Mouse (Mus musculus) testis, postnatal 10 days (tissue): ENCODE data around the gene Clgn.
A peak's percentile ranks its signal among the peaks of the same experiment; 100 is the strongest.
"Not testable (repeated sequence)": the region's sequence is repeated elsewhere in the genome, so short reads cannot be mapped to it uniquely, and the experiment has no call there.

Source experiments
- DNase-seq: peaks from one replicate; pipeline ENCODE4 v3.0.0; 2021; ENCODE audit warnings: low spot score

The Clgn gene

GRCm38 (mm10) chr8:83423032-83423825 lies 33.6 kb downstream of the Clgn start:
- DNase-seq = no peak

DNA sequence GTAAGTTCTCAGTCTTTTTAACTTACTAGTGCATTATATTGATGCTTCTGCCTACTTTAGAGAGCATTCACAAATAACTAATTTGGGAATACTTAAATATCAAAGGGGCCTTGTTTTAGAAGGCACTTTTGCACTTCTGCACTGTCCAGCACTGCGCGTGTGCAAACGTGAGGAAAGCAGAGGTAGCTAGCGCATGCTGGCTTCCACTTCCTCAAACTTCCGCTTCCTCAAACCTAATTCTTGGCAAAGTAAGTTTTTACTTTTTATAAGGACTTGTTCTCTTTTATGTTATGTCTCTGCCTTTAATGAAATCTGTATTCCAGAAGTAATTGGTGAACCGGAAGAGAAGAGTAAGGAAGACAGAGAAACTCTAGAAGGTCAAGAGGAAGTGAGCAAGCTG lies 35.5 kb downstream of the Clgn start:
- DNase-seq = no peak

DNA sequence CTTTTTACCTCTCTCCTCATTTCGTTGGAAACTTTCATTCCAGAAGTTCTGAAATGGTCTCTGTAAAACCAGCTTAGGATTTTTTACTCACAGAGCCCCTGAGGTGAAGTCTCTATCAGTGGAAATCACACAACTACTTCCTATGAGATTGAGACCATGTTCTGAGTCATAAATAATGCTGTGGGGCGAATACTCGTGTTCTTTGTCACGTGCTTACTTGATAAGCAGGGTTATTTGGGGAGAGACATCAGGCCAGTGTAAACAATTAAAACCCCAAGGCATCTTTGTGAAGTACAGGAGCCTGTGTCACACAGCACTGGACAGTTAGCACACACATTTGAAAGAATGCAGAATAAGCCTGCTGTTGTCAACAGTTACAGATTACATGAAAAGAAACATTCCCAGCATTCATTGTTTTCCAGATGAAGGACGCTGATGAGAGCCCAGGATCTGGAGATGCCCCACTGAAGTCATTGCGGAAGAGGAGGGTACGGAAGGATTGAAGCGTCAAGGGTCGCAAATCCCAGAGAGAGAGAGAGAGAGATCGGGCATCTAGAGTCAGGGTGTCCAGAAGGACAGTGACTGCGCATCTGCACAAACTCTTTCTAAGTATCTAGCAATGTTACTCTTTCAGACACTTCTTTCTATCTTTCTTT lies 36.6 kb downstream of the Clgn start:
- DNase-seq = no peak

DNA sequence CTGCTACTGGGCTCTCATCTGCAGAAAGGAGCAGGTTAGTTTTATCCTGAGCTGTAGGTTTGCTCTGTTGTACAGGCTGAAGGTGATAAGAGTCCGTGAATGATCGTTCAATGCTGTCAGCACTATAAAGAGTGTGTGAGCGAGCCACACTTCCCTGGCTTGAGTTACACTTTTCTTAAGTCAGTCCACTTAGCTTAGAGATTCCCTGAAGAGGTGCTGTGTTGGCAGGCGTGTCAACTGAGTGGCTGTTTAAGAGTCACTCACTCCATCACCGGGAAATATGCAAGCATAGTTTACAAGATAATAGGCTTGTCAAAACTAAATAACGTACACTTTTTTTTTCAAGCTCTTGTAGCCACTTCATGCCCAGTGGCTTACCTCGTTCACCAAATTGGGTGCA lies 37.3 kb downstream of the Clgn start:
- no peak for DNase-seq

DNA sequence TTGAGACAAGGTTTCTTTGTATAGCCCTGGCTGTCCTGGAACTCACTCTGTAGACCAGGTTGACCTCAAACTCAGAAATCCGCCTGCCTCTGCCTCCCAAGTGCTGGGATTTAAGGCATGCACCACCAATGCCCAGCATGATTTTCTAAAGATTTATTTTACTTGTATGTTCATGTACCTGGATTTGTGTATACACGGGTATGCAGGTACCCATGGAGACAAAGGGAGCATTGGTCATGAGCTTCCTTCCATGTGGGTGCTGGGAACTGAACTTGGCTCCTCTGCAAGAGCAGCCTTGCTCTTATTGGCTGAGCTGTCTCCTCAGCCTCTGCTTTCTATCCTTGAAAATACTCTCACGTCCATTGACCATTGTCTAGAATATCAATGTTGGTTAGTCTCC lies 39.0 kb downstream of the Clgn start:
- not testable (repeated sequence) for DNase-seq

DNA sequence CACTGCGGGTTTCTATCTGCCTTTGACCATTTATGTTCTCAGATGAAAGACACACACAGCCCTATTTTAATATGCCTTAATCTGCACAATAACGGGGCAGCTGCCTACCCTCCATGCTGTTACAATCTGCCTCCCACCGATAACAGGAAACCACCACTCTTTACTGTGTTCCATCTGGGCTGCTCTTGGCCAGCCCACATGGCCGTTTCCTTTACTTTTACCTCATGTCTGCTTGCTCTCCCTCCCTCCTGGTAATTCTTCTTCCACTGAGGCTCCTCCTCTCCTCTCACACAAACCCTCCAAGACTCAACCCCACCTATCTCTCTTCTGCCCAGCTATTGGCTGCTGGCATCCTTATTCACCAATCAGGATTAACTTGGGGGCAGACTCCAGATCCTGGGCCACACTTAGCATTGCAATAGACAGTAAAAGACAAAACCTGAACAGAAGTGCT lies 39.4 kb downstream of the Clgn start:
- no peak for DNase-seq

- DNase-seq = no peak
These were observed 47.4 kb downstream of the Clgn start for GRCm38 (mm10) chr8:83437077-83437476.

- DNase-seq = no peak
These were observed 52.1 kb downstream of the Clgn start for GRCm38 (mm10) chr8:83441656-83442242.

DNA sequence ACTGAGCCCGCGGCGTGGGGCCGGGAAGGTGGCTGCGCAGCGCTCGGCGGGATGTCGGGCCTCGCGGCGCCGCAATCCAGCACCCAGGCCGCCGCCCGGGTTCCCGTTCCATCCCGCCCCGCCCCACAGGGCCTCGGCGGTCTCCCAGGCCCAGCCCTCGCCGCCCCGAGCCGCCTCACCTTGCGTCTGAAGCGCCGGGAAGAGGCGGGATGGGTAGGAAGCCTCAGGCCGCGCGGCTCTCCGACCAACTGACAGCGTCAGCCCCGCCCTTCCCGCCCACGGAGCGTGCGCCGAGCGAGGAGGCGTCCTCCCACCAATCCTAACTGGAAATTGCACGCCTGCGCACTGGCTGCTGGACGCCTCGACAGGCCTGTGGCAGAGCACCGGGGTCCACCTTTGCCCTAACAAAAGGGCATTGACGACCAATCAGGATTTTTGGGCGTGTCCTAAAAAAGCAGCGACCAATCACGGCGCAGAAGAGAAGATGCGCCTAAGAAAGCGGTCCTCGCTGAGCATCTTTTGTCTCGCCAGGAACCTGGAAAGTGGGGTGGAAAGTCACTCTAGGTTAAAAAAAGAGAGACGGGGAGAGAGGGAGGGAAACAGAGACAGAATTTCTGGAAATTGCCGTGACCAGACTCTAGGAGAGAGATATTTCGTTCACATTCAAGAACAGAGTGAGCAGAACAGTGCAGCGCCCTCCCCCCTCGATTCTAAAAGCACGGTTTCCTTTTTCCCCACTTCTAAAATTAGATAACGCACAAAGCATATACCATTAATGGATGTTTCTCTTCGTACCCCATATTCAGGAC lies 52.8 kb downstream of the Clgn start:
- peak; percentile 98 for DNase-seq

- no peak for DNase-seq
These were observed 53.4 kb downstream of the Clgn start for GRCm38 (mm10) chr8:83443052-83443400.

GRCm38 (mm10) chr8:83449960-83450359 lies 60.3 kb downstream of the Clgn start:
- DNase-seq = peak; percentile 57

- DNase-seq = no peak
These were observed 61.4 kb downstream of the Clgn start for GRCm38 (mm10) chr8:83451056-83451455.

DNA sequence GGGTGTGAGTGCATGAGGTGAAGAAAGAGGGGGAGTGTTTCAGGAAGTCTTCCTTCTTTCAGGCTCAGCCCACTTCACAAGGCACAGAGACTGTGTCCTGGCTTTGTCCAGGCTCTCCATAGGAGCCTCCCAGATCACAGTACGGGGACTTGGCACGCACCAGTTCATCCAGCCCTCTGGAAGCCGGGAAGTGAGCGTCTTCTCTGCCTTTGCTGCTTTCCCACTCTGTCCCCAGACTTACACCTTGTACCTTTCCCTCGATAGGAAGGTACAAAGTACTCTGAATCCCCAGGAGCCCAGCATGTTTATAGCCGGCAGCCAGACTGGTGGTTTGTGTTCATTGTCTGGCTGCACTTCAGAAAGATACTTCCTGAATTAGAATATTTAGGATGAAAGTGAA lies 67.5 kb downstream of the Clgn start:
- no peak for DNase-seq

- DNase-seq = no peak
These were observed 68.6 kb downstream of the Clgn start, which contains the start of gene Scoc for GRCm38 (mm10) chr8:83458222-83458621. Gene Scoc, minus strand, starts transcription at chr8:83458391.

- no peak for DNase-seq
These were observed 69.9 kb downstream of the Clgn start for GRCm38 (mm10) chr8:83459606-83460005.
